Mouse (Mus musculus) forebrain, embryonic 14.5 days (tissue): Measurements from ENCODE around the gene Zdhhc20. TPM values are rescaled to one million over a fixed set of nuclear protein-coding genes. Genes with fewer than 3 reads are reported as not detected.
A peak's percentile ranks its signal among the peaks of the same experiment; 100 is the strongest.

ENCODE experiments used
- ATAC-seq: fragments of 200-750 bp; cut with Nextera tagmentation; 2 replicates; pipeline ENCODE4 v1.8.0; 2017; ENCODE audit warnings: mild to moderate bottlenecking, moderate library complexity
- DNase-seq: peaks from one replicate; pipeline ENCODE4 v3.0.0-alpha.2; 2015; ENCODE audit warnings: low spot score
- H3K27ac ChIP-seq: fragments of 300-500 bp; sonication (generic); 2 replicates; pipeline ENCODE4 v1.5.1; 2014; ENCODE audit warnings: low read depth, mild to moderate bottlenecking, control low read depth, low read length, moderate library complexity
- H3K27me3 ChIP-seq: fragments of 300-500 bp; sonication (generic); replicated peaks from 2 replicates; pipeline ENCODE4 v1.6.1; 2014; ENCODE audit warnings: low read length, control low read depth, mixed read lengths; ENCODE audit not compliant: control insufficient read depth, insufficient read depth
- H3K36me3 ChIP-seq: fragments of 300-500 bp; sonication (generic); 2 replicates; pipeline ENCODE4 v1.6.1; 2014; ENCODE audit warnings: low read length, control low read depth; ENCODE audit not compliant: control insufficient read depth, insufficient read depth
- H3K4me1 ChIP-seq: fragments of 300-500 bp; sonication (generic); 2 replicates; pipeline ENCODE4 v1.6.1; 2014; ENCODE audit warnings: antibody characterized with exemption, low read length, control low read depth; ENCODE audit not compliant: control insufficient read depth, insufficient read depth
- H3K4me2 ChIP-seq: fragments of 300-500 bp; sonication (generic); 2 replicates; pipeline ENCODE4 v1.6.1; 2014; ENCODE audit warnings: mild to moderate bottlenecking, control low read depth, low read length
- H3K4me3 ChIP-seq: fragments of 300-500 bp; sonication (generic); 2 replicates; pipeline ENCODE4 v1.5.1; 2014; ENCODE audit warnings: low read depth, low read length, control low read depth
- H3K9ac ChIP-seq: fragments of 300-500 bp; sonication (generic); 2 replicates; pipeline ENCODE4 v1.6.1; 2014; ENCODE audit warnings: mild to moderate bottlenecking, low read length, control low read depth, moderate library complexity
- H3K9me3 ChIP-seq: fragments of 300-500 bp; sonication (generic); replicated peaks from 2 replicates; pipeline ENCODE4 v1.6.1; 2016; ENCODE audit warnings: low read length, control low read depth, mixed read lengths; ENCODE audit not compliant: control insufficient read depth
- WGBS: fragments of 180-500 bp; shearing (Covaris S2); extraction: QIAGEN DNeasy Blood & Tissue Kit; methylation state at CpG from one replicate; pipeline ENCODE4 v1.1.7; 2014; 5-methylcytosine and 5-hydroxymethylcytosine counted together
- polyA plus RNA-seq: library from polyadenylated mRNA; unstranded; fragments of >200 nt; fragmentation: Nextera tagmentation; extraction: Ambion mirVana; gene quantifications from 2 replicates; pipeline ENCODE4 v1.2.1, GENCODE M21; 2014

Zdhhc20 gene
- 29.7 and 37.1 TPM in 2 replicates for polyA plus RNA-seq

- ATAC-seq (peak; percentile 96), DNase-seq (peak; percentile 96)
- Histone ChIP-seq H3K27ac (peak within 1 kb of the TSS; percentile 80), H3K27me3 (no peaks in the 10 kb centered on the region), H3K4me2 (peak within 1 kb of the TSS; percentile 61), H3K9me3 (no peaks in the 10 kb centered on the region), H3K9ac (peak within 1 kb of the TSS; percentile 92), H3K36me3 (no peaks in the 10 kb centered on the region), H3K4me1 (peaks cover 8% of the 10 kb centered on the region; the same call in 1 of the 2 replicates), H3K4me3 (peak within 1 kb of the TSS; percentile 90)
- WGBS = 3% methylated on average over 58 of the region's 65 CpGs
Observed at GRCm38 (mm10) chr14:57890011-57890842, at the start of gene Zdhhc20. TSS of gene Zdhhc20 (minus strand) at chr14:57890276.

DNA sequence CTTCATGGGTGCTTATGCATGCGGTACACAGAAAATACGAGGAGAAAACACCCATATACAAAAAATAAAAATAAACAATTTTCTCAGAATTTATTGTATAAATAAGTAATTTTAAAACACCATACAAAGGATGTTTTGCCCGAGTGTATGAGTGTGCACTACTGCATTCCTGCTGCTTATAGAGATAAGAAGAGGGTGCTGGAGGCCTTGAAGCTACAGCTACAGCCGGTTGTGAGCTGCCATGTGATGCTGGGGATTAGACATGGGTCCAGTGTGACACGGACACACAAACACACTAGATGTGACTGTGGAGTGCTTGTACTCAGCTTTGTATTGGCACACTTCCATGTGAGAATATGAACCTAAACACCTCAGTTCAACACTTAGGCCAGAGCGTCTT lies 47.2 kb upstream of the Zdhhc20 start:
- Histone ChIP-seq H3K9me3 (no peaks in the 10 kb centered on the region), H3K27me3 (no peaks in the 10 kb centered on the region), H3K9ac (no peak overlapping the region), H3K27ac (no peak overlapping the region), H3K4me2 (no peak overlapping the region), H3K36me3 (peaks cover 12% of the 10 kb centered on the region; the same call in 1 of the 2 replicates), H3K4me1 (no peaks in the 10 kb centered on the region), H3K4me3 (no peak overlapping the region)
- DNase-seq (no peak), ATAC-seq (no peak)
- 91% methylated on average over 6 of the region's 6 CpGs for WGBS

DNA sequence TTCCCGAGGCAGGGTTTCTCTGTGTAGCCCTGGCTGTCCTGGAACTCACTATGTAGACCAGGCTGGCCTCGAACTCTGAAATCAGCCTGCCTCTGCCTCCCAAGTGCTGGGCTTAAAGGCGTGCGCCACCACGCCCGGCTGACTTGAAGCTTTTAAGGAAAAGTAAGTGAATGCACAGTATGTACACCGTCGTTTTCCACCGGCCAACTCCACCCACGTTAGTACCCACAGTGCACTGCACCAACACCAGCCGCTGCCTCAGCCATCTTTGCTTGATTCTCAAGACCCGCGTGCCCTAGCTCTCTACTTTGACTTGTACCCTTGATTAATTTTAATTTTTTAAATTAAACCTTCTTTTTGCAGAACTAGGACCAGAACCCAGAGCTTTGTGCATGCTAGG lies 44.6 kb upstream of the Zdhhc20 start:
- 96% methylated on average over 13 of the region's 13 CpGs for WGBS
- no peak overlapping the region for H3K4me3 ChIP-seq
- peaks cover 17% of the 10 kb centered on the region for H3K36me3 ChIP-seq
- H3K4me2 ChIP-seq = no peak overlapping the region
- H3K9me3 ChIP-seq = no peaks in the 10 kb centered on the region
- DNase-seq = no peak
- H3K4me1 ChIP-seq = no peaks in the 10 kb centered on the region
- H3K27ac ChIP-seq = no peak overlapping the region
- H3K27me3 ChIP-seq = no peaks in the 10 kb centered on the region
- ATAC-seq = no peak
- no peak overlapping the region for H3K9ac ChIP-seq

DNA sequence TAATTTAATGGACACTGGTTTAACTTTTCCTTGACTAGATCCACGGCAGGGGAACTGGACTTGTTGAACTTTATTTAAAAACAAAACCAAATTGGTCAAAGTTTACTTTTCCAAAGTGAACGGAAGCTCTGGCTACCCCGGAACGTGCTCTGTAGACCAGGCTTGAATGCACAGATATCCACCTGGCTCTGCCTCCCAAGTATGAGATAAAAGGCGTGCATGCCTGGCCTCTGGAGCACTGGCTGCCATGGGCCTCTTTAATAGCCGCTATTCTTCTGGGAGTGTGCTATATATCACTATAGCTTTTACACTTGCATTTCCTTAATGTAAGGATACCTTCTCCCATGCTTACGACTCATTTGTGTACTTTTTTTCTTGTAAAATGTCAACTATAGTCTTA lies 43.5 kb upstream of the Zdhhc20 start:
- Histone ChIP-seq H3K9me3 (no peaks in the 10 kb centered on the region), H3K4me3 (no peak overlapping the region), H3K9ac (no peak overlapping the region), H3K27ac (no peak overlapping the region), H3K4me2 (no peak overlapping the region), H3K36me3 (peaks cover 14% of the 10 kb centered on the region), H3K27me3 (no peaks in the 10 kb centered on the region), H3K4me1 (no peaks in the 10 kb centered on the region)
- no peak for DNase-seq
- no peak for ATAC-seq
- 89% methylated on average over 7 of the region's 7 CpGs for WGBS

DNA sequence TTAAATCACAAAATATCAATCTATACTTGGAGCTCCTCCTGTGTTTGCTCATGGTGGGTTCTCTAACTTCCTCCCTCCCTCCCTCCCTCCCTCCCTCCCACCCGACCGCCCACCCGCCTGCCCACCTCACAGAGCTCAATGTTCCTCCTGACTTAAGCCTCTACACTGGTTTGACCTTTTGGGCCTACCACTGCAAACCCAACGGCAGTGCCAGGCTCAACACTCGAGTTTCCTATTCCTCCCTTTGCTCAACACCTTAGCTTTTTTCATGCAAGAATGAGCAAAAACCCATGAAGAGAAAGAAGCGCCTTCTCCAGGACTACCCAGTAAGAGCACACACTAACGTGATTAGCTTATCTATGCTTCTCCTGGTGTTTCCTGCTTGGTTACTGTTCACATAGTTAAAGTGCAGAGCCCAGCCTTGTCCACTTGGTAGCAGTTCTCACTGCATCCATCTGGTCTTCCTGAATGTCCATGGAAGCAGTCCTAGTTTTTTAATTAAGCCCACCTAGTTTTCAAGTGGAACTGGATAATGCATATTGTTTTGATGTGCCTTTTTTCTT lies 42.9 kb upstream of the Zdhhc20 start:
- Histone ChIP-seq H3K4me2 (no peak overlapping the region), H3K27me3 (no peaks in the 10 kb centered on the region), H3K9ac (no peak overlapping the region), H3K36me3 (peaks cover 14% of the 10 kb centered on the region), H3K4me3 (no peak overlapping the region), H3K4me1 (no peaks in the 10 kb centered on the region), H3K9me3 (no peaks in the 10 kb centered on the region), H3K27ac (no peak overlapping the region)
- DNase-seq (no peak), ATAC-seq (no peak)
- 69% methylated on average over 7 of the region's 7 CpGs for WGBS

GRCm38 (mm10) chr14:57921428-57922131 lies 31.5 kb upstream of the Zdhhc20 start:
- no peaks in the 10 kb centered on the region; the same call in 1 of the 2 replicates for H3K4me1 ChIP-seq
- peaks cover 36% of the 10 kb centered on the region for H3K36me3 ChIP-seq
- ATAC-seq = peak; percentile 40; the same call in 1 of the 2 replicates

GRCm38 (mm10) chr14:57920568-57921310 lies 30.7 kb upstream of the Zdhhc20 start:
- Histone ChIP-seq H3K9ac (no peak overlapping the region), H3K4me2 (no peak overlapping the region), H3K4me3 (no peak overlapping the region), H3K27me3 (no peaks in the 10 kb centered on the region), H3K36me3 (peaks cover 41% of the 10 kb centered on the region), H3K9me3 (no peaks in the 10 kb centered on the region), H3K4me1 (no peaks in the 10 kb centered on the region; the same call in 1 of the 2 replicates), H3K27ac (no peak overlapping the region)
- DNase-seq (no peak), ATAC-seq (no peak)
- WGBS = 88% methylated on average over 18 of the region's 18 CpGs

More at GRCm38 (mm10) chr14:57921428-57922131, 31.5 kb upstream of the Zdhhc20 start:
- Histone ChIP-seq H3K27me3 (no peaks in the 10 kb centered on the region), H3K9ac (no peak overlapping the region), H3K27ac (peak overlapping the region; percentile 3; the same call in 1 of the 2 replicates), H3K9me3 (no peaks in the 10 kb centered on the region), H3K4me2 (no peak overlapping the region), H3K4me3 (no peak overlapping the region)
- WGBS = 44% methylated on average over 10 of the region's 10 CpGs
- peak; percentile 34 for DNase-seq

DNA sequence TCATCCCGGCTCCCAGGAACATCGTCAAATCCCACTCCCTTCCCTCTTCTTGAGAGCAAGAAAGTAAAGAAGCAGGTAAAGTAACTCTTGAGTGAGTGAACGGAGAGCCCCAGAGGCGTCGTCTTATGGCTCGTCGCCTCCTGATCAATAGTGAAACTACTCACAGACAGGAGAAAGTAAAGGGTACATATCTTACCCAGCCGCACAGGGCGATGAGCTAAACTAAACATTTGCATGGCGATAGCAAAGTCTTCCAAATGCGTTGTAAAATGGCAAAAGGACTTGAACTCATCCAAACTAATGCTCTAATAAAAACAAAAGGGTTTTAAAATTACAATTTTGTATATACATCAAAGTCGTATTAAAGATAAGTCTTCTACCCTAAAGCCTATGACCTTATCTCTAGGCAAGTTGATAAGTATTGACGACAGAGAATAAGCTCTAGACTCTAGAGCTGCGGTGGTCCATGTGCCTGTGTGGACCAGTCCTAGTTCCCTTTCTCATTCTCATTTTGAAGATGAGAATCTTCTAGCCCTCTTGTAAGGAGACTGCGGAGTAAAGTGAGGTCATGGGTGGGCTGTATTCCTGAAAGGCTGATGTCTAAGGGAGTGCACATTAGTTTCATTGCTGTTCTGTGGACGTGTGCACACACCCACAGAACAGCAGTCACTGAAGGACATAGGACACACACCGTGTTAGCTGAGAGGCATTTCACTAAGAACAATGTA lies 29.2 kb upstream of the Zdhhc20 start:
- Histone ChIP-seq H3K27me3 (no peaks in the 10 kb centered on the region), H3K4me2 (no peak overlapping the region), H3K9me3 (no peaks in the 10 kb centered on the region), H3K36me3 (peaks cover 40% of the 10 kb centered on the region), H3K4me1 (no peaks in the 10 kb centered on the region; the same call in 1 of the 2 replicates), H3K9ac (no peak overlapping the region), H3K4me3 (no peak overlapping the region), H3K27ac (no peak overlapping the region)
- 96% methylated on average over 17 of the region's 17 CpGs for WGBS
- DNase-seq (no peak), ATAC-seq (no peak)
